Mouse (Mus musculus): ENCODE results near the gene Pax5. TPM values are rescaled to one million over a fixed set of nuclear protein-coding genes. Genes with fewer than 3 reads are reported as not detected.

Pax5 gene
- polyA plus RNA-seq, 1 experiment: 0.19 TPM

- DNase-seq (ENCODE audit: low read depth): no peak
Measured at GRCm38 (mm10) chr4:44705967-44706366, 4.3 kb downstream of the Pax5 start.

- DNase-seq (ENCODE audit: low read depth): no peak
Measured at GRCm38 (mm10) chr4:44705151-44705550, 5.1 kb downstream of the Pax5 start.

- DNase-seq (ENCODE audit: low read depth): no peak
Measured at GRCm38 (mm10) chr4:44704369-44704745, 5.9 kb downstream of the Pax5 start.

- DNase-seq (ENCODE audit: low read depth): no peak
Measured at GRCm38 (mm10) chr4:44703686-44704368, 6.5 kb downstream of the Pax5 start.

GRCm38 (mm10) chr4:44702891-44703685, 7.2 kb downstream of the Pax5 start:
- no peak for DNase-seq (ENCODE audit: low read depth)

- no peak for DNase-seq (ENCODE audit: low read depth)
Measured at GRCm38 (mm10) chr4:44702011-44702527, 8.2 kb downstream of the Pax5 start.

- DNase-seq (ENCODE audit: low read depth): no peak
Measured at GRCm38 (mm10) chr4:44701513-44701912, 8.8 kb downstream of the Pax5 start.

- DNase-seq (ENCODE audit: low read depth): no peak
Measured at GRCm38 (mm10) chr4:44696676-44697075, 13.6 kb downstream of the Pax5 start.

GRCm38 (mm10) chr4:44694369-44694768, 15.9 kb downstream of the Pax5 start:
- no peak for DNase-seq (ENCODE audit: low read depth)

GRCm38 (mm10) chr4:44685582-44685981, 24.7 kb downstream of the Pax5 start:
- DNase-seq (ENCODE audit: low read depth): no peak

GRCm38 (mm10) chr4:44680242-44680897, 29.9 kb downstream of the Pax5 start:
- DNase-seq (ENCODE audit: low read depth): no peak

GRCm38 (mm10) chr4:44678641-44679040, 31.6 kb downstream of the Pax5 start:
- no peak for DNase-seq (ENCODE audit: low read depth)

- DNase-seq (ENCODE audit: low read depth): no peak
Measured at GRCm38 (mm10) chr4:44678026-44678425, 32.3 kb downstream of the Pax5 start.

- no peak for DNase-seq (ENCODE audit: low read depth)
Measured at GRCm38 (mm10) chr4:44674973-44675372, 35.3 kb downstream of the Pax5 start.

- DNase-seq (ENCODE audit: low read depth): no peak
Measured at GRCm38 (mm10) chr4:44673726-44674125, 36.6 kb downstream of the Pax5 start.

GRCm38 (mm10) chr4:44672216-44672937, 37.9 kb downstream of the Pax5 start:
- DNase-seq (ENCODE audit: low read depth): no peak

GRCm38 (mm10) chr4:44671486-44671885, 38.8 kb downstream of the Pax5 start:
- DNase-seq (ENCODE audit: low read depth): no peak

- DNase-seq (ENCODE audit: low read depth): no peak
Measured at GRCm38 (mm10) chr4:44671035-44671434, 39.3 kb downstream of the Pax5 start.

GRCm38 (mm10) chr4:44670380-44670779, 39.9 kb downstream of the Pax5 start:
- DNase-seq (ENCODE audit: low read depth): no peak

GRCm38 (mm10) chr4:44669485-44670181, 40.7 kb downstream of the Pax5 start:
- DNase-seq (ENCODE audit: low read depth): no peak

GRCm38 (mm10) chr4:44668574-44668973, 41.7 kb downstream of the Pax5 start:
- no peak for DNase-seq (ENCODE audit: low read depth)
